Mouse (Mus musculus) midbrain, postnatal 0 days (tissue): ENCODE measurements around the gene Ccdc30. TPM values are rescaled to one million over a fixed set of nuclear protein-coding genes. Genes with fewer than 3 reads are reported as not detected.

ENCODE experiments used
- ATAC-seq: fragments of 200-750 bp; cut with Nextera tagmentation; 2 replicates; pipeline ENCODE4 v1.8.0; 2017; ENCODE audit warnings: moderate number of reproducible peaks, mild to moderate bottlenecking, moderate TSS enrichment, moderate library complexity; ENCODE audit not compliant: low FRiP score
- DNase-seq: peaks from one replicate; pipeline ENCODE4 v3.0.0-alpha.2; 2015; ENCODE audit warnings: low spot score
- H3K27ac ChIP-seq: fragments of 300-500 bp; sonication (generic); 2 replicates; pipeline ENCODE4 v1.5.1; 2014; ENCODE audit warnings: low read depth, mild to moderate bottlenecking, low read length, mixed read lengths
- H3K27me3 ChIP-seq: fragments of 300-500 bp; sonication (generic); 2 replicates; pipeline ENCODE4 v1.6.1; 2014; ENCODE audit warnings: low read length, control low read depth, mixed read lengths; ENCODE audit not compliant: insufficient read depth
- H3K36me3 ChIP-seq: fragments of 300-500 bp; sonication (generic); 2 replicates; pipeline ENCODE4 v1.6.1; 2014; ENCODE audit warnings: low read length, control low read depth, mixed read lengths; ENCODE audit not compliant: insufficient read depth
- H3K4me1 ChIP-seq: fragments of 300-500 bp; sonication (generic); 2 replicates; pipeline ENCODE4 v1.6.1; 2014; ENCODE audit warnings: mild to moderate bottlenecking, control low read depth, antibody characterized with exemption, low read length, mixed read lengths; ENCODE audit not compliant: insufficient read depth
- H3K4me2 ChIP-seq: fragments of 300-500 bp; sonication (generic); 2 replicates; pipeline ENCODE4 v1.6.1; 2014; ENCODE audit warnings: low read depth, mild to moderate bottlenecking, low read length, mixed read lengths; ENCODE audit not compliant: poor library complexity, severe bottlenecking
- H3K4me3 ChIP-seq: fragments of 300-500 bp; sonication (generic); 2 replicates; pipeline ENCODE4 v1.5.1; 2014; ENCODE audit warnings: low read depth, mild to moderate bottlenecking, low read length, moderate library complexity
- H3K9ac ChIP-seq: fragments of 300-500 bp; sonication (generic); replicated peaks from 2 replicates; pipeline ENCODE4 v1.6.1; 2014; ENCODE audit warnings: mild to moderate bottlenecking, low read length, moderate library complexity, mixed read lengths; ENCODE audit not compliant: poor library complexity, severe bottlenecking
- H3K9me3 ChIP-seq: fragments of 300-500 bp; sonication (generic); 2 replicates; pipeline ENCODE4 v1.6.1; 2016; ENCODE audit warnings: low read length, control low read depth
- CTCF ChIP-seq: IDR thresholded peaks from 2 replicates; pipeline ENCODE4 v1.5.1; 2016; ENCODE audit warnings: antibody characterized with exemption, mild to moderate bottlenecking
- WGBS: fragments of 180-500 bp; shearing (Covaris S2); extraction: QIAGEN DNeasy Blood & Tissue Kit; methylation state at CpG from one replicate; pipeline ENCODE4 v1.1.7; 2014; 5-methylcytosine and 5-hydroxymethylcytosine counted together
- polyA plus RNA-seq: library from polyadenylated mRNA; unstranded; fragments of >200 nt; fragmentation: Nextera tagmentation; extraction: Ambion mirVana; gene quantifications from 2 replicates; pipeline ENCODE4 v1.2.1, GENCODE M21; 2015
- total RNA-seq: library from RNA; depleted of rRNA; stranded (reverse); fragments of >200 nt; gene quantifications from 2 replicates; pipeline ENCODE4 v1.2.3, GENCODE M21; 2014

Gene Ccdc30
- total and polyA plus RNA-seq, 2 experiments from 2014 or later, result 9.6 to 24.1 TPM

DNA sequence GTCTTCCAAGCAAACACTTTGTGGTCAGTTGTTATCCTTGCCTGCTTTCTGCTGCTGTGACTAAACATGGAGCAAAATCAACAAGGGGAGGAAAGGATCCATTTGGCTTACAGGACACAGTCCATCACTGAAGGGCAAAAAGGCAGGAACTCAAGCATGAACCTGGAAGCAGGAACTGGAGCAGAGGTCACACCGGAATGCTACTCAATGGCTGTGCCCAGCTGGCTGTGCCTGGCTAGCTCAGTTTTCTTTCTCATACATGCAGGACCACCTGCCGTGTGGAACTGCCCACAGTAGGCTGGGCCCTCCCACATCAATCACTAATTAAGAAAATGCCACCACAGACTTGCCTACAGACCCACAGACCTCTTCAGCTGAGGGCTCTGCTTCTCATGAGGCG, 26.1 kb downstream of the Ccdc30 start:
- H3K27me3 ChIP-seq, result no peaks in the 10 kb centered on the region
- no peak overlapping the region for H3K4me2 ChIP-seq
- 55% methylated on average over 3 of the region's 3 CpGs for WGBS
- no peaks in the 10 kb centered on the region for H3K4me1 ChIP-seq
- H3K27ac ChIP-seq, result no peak overlapping the region
- no peaks in the 10 kb centered on the region for H3K9me3 ChIP-seq
- ATAC-seq (no peak), DNase-seq (no peak)
- no peak overlapping the region for H3K4me3 ChIP-seq
- no peak for TF ChIP-seq CTCF
- peaks cover 11% of the 10 kb centered on the region; the same call in 1 of the 2 replicates for H3K36me3 ChIP-seq
- H3K9ac ChIP-seq, result no peak overlapping the region

DNA sequence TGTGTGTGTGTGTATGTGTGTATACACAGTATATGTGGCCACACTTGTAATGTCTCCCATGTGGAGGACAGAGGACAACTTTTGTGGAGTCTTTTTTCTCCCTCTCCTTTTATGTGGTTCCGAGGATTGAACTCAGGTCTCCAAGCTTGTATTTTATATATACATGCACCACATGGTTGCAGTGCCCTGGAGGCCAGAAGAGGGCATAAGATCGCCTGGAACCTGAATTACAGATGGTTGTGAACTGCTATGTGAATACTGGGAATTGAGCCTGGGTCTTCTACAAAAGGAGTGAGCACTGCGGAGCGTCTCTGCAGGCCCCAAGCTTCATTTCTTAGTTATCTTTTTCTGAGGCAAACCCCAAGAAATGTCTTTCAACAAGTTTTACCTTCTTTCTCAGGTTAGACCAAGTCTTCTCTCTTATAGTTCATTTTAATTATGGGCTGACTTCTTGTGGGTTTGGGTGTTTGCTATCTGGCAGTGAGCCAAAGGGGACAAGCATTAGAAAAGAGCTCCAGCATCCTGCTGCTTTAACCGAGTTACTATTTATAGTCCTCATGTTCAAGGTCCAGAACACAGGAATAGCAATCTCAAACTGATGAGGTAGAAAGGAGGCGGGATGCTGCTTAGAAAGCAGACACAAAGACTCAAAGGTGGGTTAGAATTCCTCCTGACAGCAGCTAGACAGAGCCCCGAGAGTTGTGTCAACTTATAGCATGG, 33.7 kb downstream of the Ccdc30 start:
- no peaks in the 10 kb centered on the region for H3K36me3 ChIP-seq
- H3K9me3 ChIP-seq, result no peaks in the 10 kb centered on the region
- H3K4me3 ChIP-seq, result no peak overlapping the region
- no peak overlapping the region for H3K9ac ChIP-seq
- H3K27me3 ChIP-seq, result no peaks in the 10 kb centered on the region
- no peak overlapping the region for H3K4me2 ChIP-seq
- no peak overlapping the region for H3K27ac ChIP-seq
- no peak for TF ChIP-seq CTCF
- ATAC-seq (no peak), DNase-seq (no peak)
- 80% methylated on average over 7 of the region's 7 CpGs for WGBS
- H3K4me1 ChIP-seq, result no peaks in the 10 kb centered on the region; the same call in 1 of the 2 replicates

DNA sequence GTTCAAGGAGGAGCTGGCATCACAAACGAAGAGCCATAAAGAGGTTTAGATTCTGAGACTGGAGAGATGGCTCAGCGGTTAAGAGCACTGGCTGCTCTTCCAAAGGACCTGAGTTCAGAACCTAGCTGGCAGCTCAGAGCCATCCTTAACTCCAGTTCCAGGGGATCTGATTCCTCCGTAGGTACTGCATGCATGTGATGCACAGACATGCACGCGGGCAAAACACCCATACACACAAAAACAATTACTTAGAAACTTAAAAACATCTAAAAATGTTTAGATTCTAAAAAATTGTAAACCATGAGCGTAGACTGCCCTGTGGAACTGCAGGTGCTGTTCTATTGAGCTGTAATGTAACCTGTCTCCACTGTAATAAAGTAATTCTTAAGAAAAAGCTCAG, 45.9 kb downstream of the Ccdc30 start:
- no peak overlapping the region for H3K9ac ChIP-seq
- H3K27me3 ChIP-seq, result no peaks in the 10 kb centered on the region
- no peaks in the 10 kb centered on the region for H3K36me3 ChIP-seq
- H3K4me3 ChIP-seq, result no peak overlapping the region
- H3K4me2 ChIP-seq, result no peak overlapping the region
- H3K9me3 ChIP-seq, result no peaks in the 10 kb centered on the region
- ATAC-seq (no peak), DNase-seq (no peak)
- H3K27ac ChIP-seq, result no peak overlapping the region
- no peaks in the 10 kb centered on the region for H3K4me1 ChIP-seq
- TF ChIP-seq CTCF, result no peak
- 88% methylated on average over 6 of the region's 6 CpGs for WGBS

DNA sequence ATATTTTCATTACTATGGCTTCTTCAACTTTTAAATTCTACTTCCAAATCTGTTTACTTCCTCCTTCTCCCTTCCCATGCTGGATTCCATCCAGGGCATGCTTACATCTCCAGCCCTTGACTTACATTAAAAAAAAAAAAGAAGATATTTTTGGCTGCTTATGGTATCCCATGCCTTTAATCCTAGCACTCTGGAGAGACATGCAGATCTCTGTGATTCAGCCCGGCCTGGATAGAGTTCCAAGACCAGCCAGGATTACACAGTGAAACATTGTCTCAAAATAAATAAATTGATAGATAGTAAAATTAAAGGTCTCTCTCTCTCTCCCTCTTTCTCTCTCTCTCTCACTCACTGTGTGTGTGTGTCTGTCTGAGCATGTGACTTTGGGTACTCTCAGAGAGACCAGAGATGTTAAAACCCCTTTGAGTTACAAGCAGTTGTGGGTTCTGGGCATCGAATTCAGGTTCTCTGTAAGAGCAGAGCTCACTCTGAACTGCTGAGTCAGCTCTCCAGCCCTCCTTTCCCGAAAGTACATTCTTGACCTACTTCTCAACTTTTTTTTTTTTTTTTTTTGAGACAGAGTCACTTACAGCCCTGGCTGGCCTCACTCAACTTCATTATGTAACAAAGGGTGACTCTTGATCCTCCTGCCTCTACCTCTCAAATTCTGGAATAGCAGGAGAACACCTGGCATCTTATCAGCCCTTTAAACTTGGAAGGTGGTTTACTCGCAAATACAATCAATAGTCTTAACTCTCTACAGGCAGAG, 48.4 kb downstream of the Ccdc30 start:
- no peaks in the 10 kb centered on the region for H3K36me3 ChIP-seq
- peak; percentile 3 for DNase-seq
- H3K27ac ChIP-seq, result no peak overlapping the region
- WGBS, result 79% methylated on average over 4 of the region's 4 CpGs
- H3K4me1 ChIP-seq, result no peaks in the 10 kb centered on the region
- H3K9me3 ChIP-seq, result no peaks in the 10 kb centered on the region
- H3K4me3 ChIP-seq, result no peak overlapping the region
- no peak overlapping the region for H3K4me2 ChIP-seq
- no peak overlapping the region for H3K9ac ChIP-seq
- no peaks in the 10 kb centered on the region for H3K27me3 ChIP-seq
- no peak for ATAC-seq
- no peak for TF ChIP-seq CTCF

DNA sequence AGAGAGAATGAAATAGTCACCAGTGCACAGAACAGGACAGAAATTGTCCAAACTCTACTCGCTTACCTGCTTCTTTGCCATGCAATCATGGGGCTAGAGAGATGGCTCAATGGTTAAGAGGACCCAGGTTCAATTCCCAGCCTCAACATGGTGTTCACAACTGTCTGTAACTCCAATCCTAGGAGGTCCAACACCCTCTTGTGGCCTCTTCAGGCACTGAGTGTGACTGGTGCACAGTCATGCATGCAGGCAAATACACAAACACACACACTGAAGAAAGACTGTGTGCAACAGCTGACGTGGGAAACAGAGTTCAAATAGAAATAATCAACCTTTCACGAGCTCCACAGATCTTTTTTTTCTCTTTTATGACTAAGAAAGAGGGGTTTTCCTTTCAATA, 53.1 kb downstream of the Ccdc30 start:
- H3K4me2 ChIP-seq, result no peak overlapping the region
- no peaks in the 10 kb centered on the region for H3K27me3 ChIP-seq
- no peaks in the 10 kb centered on the region for H3K4me1 ChIP-seq
- no peak overlapping the region for H3K27ac ChIP-seq
- no peak for TF ChIP-seq CTCF
- DNase-seq (no peak), ATAC-seq (no peak)
- H3K4me3 ChIP-seq, result no peak overlapping the region
- no peak overlapping the region for H3K9ac ChIP-seq
- no peaks in the 10 kb centered on the region for H3K36me3 ChIP-seq
- no peaks in the 10 kb centered on the region for H3K9me3 ChIP-seq
- 88% methylated on average over 3 of the region's 3 CpGs for WGBS
